Mouse (Mus musculus): ENCODE measurements at regions not wholly inside any gene's neighbourhood (a gene's known extent, or its start where the extent isn't known, plus 50 kb on each side); places are given as distances from the start of the nearest gene placed in this dataset.

DNA sequence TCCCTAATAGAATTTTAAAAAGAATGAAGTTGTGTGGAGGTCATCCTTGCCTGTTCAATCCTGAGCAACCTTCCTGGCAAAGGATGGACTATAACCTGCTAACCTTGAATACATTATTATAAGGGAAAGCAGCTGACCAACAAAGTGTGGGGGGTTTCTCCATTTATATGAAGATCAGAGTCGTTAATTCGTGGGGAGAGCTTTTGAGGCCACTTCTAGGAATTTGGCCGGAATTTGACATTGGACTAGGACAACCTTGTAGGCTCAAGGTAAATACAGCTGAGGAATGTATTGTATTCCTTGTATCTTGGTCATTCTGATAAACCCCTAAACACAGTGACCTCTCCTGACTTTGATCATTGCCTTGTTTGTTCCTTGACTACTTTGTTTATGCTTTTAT lies 56.9 kb downstream of the Klf4 start:
- H3K4me3 ChIP-seq: no peak overlapping the region
- 79% methylated on average over 3 of the region's 3 CpGs for WGBS
- no peak overlapping the region for H3K4me2 ChIP-seq
- H3K9ac ChIP-seq: no peak overlapping the region
- no peaks in the 10 kb centered on the region for H3K27me3 ChIP-seq (replicated peaks)
- H3K4me1 ChIP-seq: peaks cover 49% of the 10 kb centered on the region
- H3K36me3 ChIP-seq: no peaks in the 10 kb centered on the region
- no peak for ATAC-seq (ENCODE audit: extremely low read depth, insufficient number of reproducible peaks, low FRiP score, low TSS enrichment)
- no peaks in the 10 kb centered on the region for H3K9me3 ChIP-seq
- no peak overlapping the region for H3K27ac ChIP-seq (replicated peaks)

DNA sequence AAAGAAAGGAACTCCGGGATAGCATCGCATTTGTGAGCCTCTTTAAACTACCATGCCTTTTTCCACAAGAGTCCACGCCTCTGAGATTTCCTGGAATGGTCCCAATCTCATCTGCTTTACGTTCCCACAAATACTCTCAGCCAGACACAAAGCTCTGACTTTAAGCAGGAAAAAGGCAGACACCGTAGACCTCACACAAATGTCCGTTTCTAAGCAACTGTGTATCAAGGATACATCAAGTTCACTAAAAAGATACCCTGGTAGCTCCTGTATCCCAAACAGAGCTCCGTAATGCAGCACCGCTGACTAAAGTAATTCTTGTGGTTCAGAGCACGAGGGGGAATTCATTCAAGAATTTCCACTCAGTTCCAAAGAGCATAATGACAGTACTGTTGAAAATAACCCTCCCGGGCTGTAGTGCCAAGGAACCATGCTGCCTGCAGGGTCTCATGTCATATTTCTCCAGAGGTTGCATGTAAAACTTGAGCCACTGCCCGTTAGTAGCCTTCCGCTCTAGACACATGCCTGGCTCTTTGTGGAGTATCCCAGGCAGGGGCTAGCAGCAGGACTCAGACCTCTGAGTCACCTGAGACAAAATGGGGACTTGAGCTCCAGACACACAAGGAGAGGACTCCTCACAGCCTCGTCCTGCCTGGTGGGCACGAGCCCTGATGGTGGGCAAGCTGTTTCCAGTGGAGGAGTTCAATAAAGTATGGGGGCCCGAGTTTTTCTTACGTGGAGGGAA lies 58.0 kb downstream of the Klf4 start:
- 66% methylated on average over 16 of the region's 16 CpGs for WGBS
- Histone ChIP-seq H3K4me3 (no peak overlapping the region), H3K4me2 (no peak overlapping the region), H3K9ac (no peak overlapping the region), H3K4me1 (peaks cover 47% of the 10 kb centered on the region), H3K27me3 (replicated peaks) (no peaks in the 10 kb centered on the region), H3K9me3 (no peaks in the 10 kb centered on the region), H3K27ac (replicated peaks) (0 out of 2 replicates have a peak overlapping the region, but pooled peaks have one; percentile 0), H3K36me3 (no peaks in the 10 kb centered on the region)
- ATAC-seq (ENCODE audit: extremely low read depth, insufficient number of reproducible peaks, low FRiP score, low TSS enrichment): no peak

DNA sequence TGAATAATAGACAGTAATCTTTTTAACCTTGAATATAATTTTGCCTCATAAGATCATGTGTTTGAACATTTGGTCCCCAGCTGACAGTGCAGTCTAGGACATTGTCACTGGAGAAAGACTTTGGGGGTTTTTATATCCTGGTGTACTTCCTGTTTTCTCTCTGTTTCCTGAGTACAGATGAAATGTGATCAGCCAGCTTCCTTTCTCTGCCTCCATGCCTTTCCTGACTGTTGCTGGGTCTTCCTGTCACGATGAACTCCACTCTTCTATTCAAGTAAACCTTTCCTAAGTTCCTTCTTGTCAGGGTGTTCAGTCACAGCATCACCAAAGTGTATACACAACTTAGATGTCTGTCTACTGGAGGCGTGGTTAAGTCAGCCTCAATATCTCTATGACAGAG lies 59.6 kb downstream of the Klf4 start:
- no peak overlapping the region for H3K4me2 ChIP-seq
- WGBS: 46% methylated on average over 2 of the region's 2 CpGs
- peak overlapping the region; percentile 13; the same call in 1 of the 2 replicates for H3K27ac ChIP-seq (replicated peaks)
- H3K9me3 ChIP-seq: no peaks in the 10 kb centered on the region
- no peak overlapping the region for H3K4me3 ChIP-seq
- no peaks in the 10 kb centered on the region for H3K36me3 ChIP-seq
- no peaks in the 10 kb centered on the region for H3K27me3 ChIP-seq (replicated peaks)
- H3K4me1 ChIP-seq: peaks cover 36% of the 10 kb centered on the region
- no peak overlapping the region for H3K9ac ChIP-seq
- no peak for ATAC-seq (ENCODE audit: extremely low read depth, insufficient number of reproducible peaks, low FRiP score, low TSS enrichment)

DNA sequence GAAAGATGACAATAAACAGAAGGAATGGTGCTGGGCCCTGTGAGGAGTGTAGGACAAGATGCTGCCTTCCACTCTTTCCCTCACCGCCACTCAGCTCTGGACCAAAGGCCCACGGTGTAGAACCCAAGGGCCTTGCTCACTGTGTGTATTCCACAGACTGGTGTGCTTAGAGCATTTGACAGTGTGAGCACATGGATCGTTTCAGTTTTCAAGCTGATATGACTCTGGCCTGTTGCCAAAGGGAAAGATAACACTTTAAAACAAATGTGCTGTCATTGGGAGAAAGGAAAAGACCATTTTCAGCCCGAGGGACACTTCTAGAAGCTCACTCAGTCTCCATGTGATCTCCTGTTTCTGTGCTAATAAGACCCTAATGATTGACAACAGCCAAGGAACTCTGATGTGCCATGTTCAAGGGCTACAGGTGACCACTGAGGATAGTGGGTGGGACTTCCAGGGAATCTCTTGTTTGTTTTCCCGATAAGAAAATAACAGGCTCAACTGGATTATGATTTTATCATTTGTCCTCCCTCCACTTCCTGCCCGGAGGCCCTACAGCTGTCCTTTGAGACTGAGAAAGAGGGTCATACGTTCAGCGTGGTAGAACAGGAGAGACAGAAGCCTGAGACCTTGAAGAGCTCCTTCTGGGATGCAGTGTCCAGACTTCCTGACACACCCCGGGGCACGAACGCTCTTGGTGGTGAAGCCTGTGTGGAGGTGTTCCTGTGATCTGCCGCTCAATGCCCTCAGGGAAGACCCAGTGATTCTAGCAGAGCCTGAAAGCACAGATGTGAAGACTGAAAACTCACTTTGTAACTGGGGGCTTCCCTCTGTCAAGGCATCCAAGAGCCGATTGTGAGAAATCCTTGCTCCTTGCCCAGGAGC lies 61.2 kb downstream of the Klf4 start:
- Histone ChIP-seq H3K9me3 (no peaks in the 10 kb centered on the region), H3K36me3 (no peaks in the 10 kb centered on the region), H3K4me1 (peaks cover 28% of the 10 kb centered on the region), H3K4me3 (no peak overlapping the region), H3K27me3 (replicated peaks) (no peaks in the 10 kb centered on the region), H3K9ac (peak overlapping the region; percentile 33; the same call in 1 of the 2 replicates), H3K27ac (replicated peaks) (peak overlapping the region; percentile 67), H3K4me2 (no peak overlapping the region)
- 35% methylated on average over 13 of the region's 13 CpGs for WGBS
- no peak for ATAC-seq (ENCODE audit: extremely low read depth, insufficient number of reproducible peaks, low FRiP score, low TSS enrichment)

DNA sequence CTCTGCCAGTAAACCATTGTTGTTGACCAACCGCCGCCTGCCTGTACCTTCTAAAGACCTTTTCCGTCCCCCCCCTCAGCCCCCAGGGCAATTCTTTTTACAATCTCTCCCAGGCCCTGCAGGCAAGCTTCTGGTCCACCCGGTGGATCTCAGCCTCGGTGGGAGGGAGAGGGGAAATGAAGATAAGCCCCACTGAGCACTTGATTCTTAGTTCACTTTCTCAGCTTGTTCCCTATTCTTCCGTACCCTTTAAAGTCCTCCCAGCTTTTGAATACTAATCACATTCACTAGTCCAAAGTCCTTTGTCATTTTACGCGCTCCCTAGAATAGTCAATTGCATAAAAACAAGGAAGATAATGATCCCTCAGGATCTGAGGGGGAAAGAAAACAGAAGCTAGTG lies 68.1 kb downstream of the Klf4 start:
- Histone ChIP-seq H3K9me3 (no peaks in the 10 kb centered on the region), H3K9ac (no peak overlapping the region), H3K27me3 (replicated peaks) (no peaks in the 10 kb centered on the region), H3K27ac (replicated peaks) (no peak overlapping the region), H3K36me3 (no peaks in the 10 kb centered on the region), H3K4me1 (peaks cover 5% of the 10 kb centered on the region; the same call in 1 of the 2 replicates), H3K4me2 (no peak overlapping the region), H3K4me3 (no peak overlapping the region)
- WGBS: 26% methylated on average over 8 of the region's 8 CpGs
- no peak for ATAC-seq (ENCODE audit: extremely low read depth, insufficient number of reproducible peaks, low FRiP score, low TSS enrichment)

DNA sequence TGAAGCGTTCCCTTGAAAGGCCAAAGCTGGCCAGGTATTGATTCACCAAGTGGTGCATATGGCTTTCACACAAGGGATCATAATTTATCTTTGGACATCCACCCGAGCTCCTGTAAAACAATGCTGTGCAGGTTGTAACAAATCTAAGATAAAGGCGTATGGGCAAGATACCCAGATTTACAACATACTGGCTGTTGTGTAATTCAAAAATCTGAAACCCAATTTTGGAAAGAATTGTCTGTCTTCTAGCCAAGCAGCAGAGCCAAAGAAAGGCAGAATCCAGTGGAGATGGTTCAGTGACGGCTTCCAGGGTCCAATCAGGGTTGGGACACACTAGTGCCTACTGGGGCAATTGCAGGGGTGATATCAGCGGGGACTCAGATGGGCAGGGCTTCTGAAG lies 70.3 kb downstream of the Klf4 start:
- no peak for ATAC-seq (ENCODE audit: extremely low read depth, insufficient number of reproducible peaks, low FRiP score, low TSS enrichment)
- Histone ChIP-seq H3K9ac (no peak overlapping the region), H3K27me3 (replicated peaks) (no peaks in the 10 kb centered on the region), H3K36me3 (no peaks in the 10 kb centered on the region), H3K4me1 (peaks cover 5% of the 10 kb centered on the region; the same call in 1 of the 2 replicates), H3K4me3 (no peak overlapping the region), H3K27ac (replicated peaks) (no peak overlapping the region), H3K9me3 (no peaks in the 10 kb centered on the region), H3K4me2 (no peak overlapping the region)
- WGBS: 79% methylated on average over 5 of the region's 5 CpGs

DNA sequence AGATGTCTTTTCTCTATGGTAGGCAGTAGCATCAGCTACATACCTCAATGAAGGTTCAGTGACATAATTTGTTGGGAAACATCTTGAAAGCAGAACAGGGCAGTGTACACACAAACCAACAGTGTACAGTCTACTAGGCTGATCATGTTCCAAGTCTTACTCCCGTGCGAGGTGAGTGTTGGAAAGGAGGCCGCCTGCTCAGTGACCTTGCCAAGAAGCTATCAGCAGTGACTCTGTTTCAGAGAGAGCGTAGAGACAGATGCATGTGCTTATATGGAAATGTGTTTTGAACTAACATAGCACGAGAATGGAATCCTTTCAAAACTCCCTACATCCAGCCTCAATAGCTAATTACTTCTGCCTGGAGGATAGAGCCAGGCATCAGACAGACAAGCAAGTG lies 78.4 kb downstream of the Klf4 start:
- no peak for ATAC-seq (ENCODE audit: extremely low read depth, insufficient number of reproducible peaks, low FRiP score, low TSS enrichment)
- 30% methylated on average over 5 of the region's 5 CpGs for WGBS
- no peaks in the 10 kb centered on the region for H3K27me3 ChIP-seq (replicated peaks)
- no peak overlapping the region for H3K4me2 ChIP-seq
- no peak overlapping the region for H3K4me3 ChIP-seq
- H3K27ac ChIP-seq (replicated peaks): peak overlapping the region; percentile 62
- no peaks in the 10 kb centered on the region for H3K36me3 ChIP-seq
- H3K4me1 ChIP-seq: peaks cover 18% of the 10 kb centered on the region
- H3K9me3 ChIP-seq: no peaks in the 10 kb centered on the region
- H3K9ac ChIP-seq: no peak overlapping the region

DNA sequence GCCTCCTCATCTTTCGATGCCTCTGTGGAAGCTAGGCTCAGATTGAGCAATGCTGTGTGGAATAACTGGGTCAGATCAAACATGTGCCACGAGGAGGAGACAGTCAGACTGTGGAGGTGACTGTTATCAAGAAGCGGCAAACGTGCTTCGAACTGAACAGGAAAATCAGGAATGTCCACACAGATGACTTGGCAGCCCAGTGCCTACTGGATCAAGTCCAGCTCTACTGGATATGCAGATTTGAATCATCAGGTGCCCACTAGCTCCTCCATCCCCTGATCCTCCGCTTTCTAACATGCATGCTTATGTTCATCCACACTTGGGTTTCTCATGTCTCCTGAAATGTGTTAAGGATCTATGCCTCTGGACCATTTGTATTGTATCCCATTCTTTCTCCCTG lies 79.7 kb downstream of the Klf4 start:
- Histone ChIP-seq H3K9me3 (no peaks in the 10 kb centered on the region), H3K4me1 (peaks cover 18% of the 10 kb centered on the region), H3K36me3 (no peaks in the 10 kb centered on the region), H3K4me3 (no peak overlapping the region), H3K27me3 (replicated peaks) (no peaks in the 10 kb centered on the region), H3K9ac (no peak overlapping the region), H3K4me2 (no peak overlapping the region), H3K27ac (replicated peaks) (no peak overlapping the region)
- WGBS: 56% methylated on average over 6 of the region's 6 CpGs
- ATAC-seq (ENCODE audit: extremely low read depth, insufficient number of reproducible peaks, low FRiP score, low TSS enrichment): no peak

DNA sequence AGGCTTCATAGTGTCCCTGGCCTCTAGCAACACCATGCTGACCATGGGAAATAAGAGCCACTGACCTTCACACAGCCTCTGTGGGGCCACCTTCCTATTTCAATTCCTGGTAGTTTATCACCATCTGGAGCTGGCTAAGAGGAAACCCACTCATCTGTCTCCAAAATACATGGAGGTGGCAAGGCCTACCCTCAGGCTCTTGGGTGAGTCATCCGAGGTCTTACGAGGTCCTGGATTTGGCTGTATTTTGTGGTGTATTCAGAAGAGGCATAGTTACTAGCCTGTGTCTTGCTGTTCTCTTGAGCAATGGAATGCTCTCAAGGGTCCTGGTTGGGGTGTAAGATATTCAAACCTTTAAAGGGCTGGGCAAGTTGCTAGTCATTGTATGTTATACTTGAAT lies 80.6 kb downstream of the Klf4 start:
- no peak for ATAC-seq (ENCODE audit: extremely low read depth, insufficient number of reproducible peaks, low FRiP score, low TSS enrichment)
- no peaks in the 10 kb centered on the region for H3K27me3 ChIP-seq (replicated peaks)
- no peak overlapping the region for H3K27ac ChIP-seq (replicated peaks)
- WGBS: 90% methylated on average over 2 of the region's 2 CpGs
- H3K4me1 ChIP-seq: peaks cover 18% of the 10 kb centered on the region
- H3K9me3 ChIP-seq: no peaks in the 10 kb centered on the region
- H3K4me2 ChIP-seq: no peak overlapping the region
- H3K36me3 ChIP-seq: no peaks in the 10 kb centered on the region
- no peak overlapping the region for H3K4me3 ChIP-seq
- H3K9ac ChIP-seq: no peak overlapping the region

DNA sequence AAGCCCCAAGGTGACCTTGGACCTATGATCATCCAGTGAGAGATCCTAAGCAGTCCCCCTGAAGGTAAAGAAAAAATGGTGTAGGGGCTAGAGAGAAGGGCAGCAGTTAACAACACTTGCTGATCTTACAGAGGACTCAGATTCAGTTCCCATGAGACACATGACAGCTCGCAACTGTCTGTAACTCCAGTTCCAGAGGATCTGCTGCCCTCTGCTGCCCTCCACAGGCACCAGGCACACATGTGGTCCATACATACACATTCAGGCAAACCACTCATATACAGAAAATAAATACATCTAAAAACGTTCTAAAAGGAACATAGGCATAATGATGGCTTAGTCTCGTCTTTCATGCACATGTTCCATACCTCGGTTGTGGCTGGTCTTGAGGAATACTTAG lies 81.2 kb downstream of the Klf4 start:
- 66% methylated on average over 4 of the region's 4 CpGs for WGBS
- H3K9me3 ChIP-seq: no peaks in the 10 kb centered on the region
- peaks cover 18% of the 10 kb centered on the region for H3K4me1 ChIP-seq
- H3K27ac ChIP-seq (replicated peaks): no peak overlapping the region
- ATAC-seq (ENCODE audit: extremely low read depth, insufficient number of reproducible peaks, low FRiP score, low TSS enrichment): no peak
- no peak overlapping the region for H3K9ac ChIP-seq
- H3K4me3 ChIP-seq: no peak overlapping the region
- no peaks in the 10 kb centered on the region for H3K36me3 ChIP-seq
- H3K27me3 ChIP-seq (replicated peaks): no peaks in the 10 kb centered on the region
- H3K4me2 ChIP-seq: no peak overlapping the region

DNA sequence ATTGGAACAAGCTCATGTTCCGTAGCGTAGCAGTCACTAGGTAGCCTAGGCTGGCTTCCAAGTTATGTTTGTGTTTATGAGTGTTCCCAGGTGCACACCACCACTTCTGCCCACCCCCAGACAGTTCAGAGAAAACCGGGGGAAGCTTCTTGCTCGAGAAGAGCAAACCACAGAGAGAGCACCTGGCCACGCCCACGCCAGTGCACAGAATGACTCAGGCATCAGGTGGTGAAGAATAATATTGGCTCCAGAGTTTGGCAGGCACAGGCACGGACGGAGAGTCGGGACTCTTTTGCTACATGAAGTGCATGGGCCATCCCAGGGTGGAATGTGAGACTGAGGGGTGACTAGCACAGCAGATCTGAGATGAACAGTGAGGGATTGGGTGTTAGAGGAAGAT lies 88.8 kb downstream of the Klf4 start:
- ATAC-seq (ENCODE audit: extremely low read depth, insufficient number of reproducible peaks, low FRiP score, low TSS enrichment): no peak

More for the DNA sequence above, 88.8 kb downstream of the Klf4 start:
- Histone ChIP-seq H3K4me3 (no peak overlapping the region), H3K4me2 (no peak overlapping the region), H3K4me1 (no peaks in the 10 kb centered on the region), H3K36me3 (no peaks in the 10 kb centered on the region), H3K27me3 (replicated peaks) (no peaks in the 10 kb centered on the region), H3K9ac (no peak overlapping the region), H3K27ac (replicated peaks) (no peak overlapping the region), H3K9me3 (no peaks in the 10 kb centered on the region)
- 77% methylated on average over 9 of the region's 9 CpGs for WGBS

All from heart, embryonic 13.5 days (tissue).